Mouse (Mus musculus): ENCODE results near the gene Usp37. TPM values are rescaled to one million over a fixed set of nuclear protein-coding genes. Genes with fewer than 3 reads are reported as not detected.

The Usp37 gene
- polyA plus RNA-seq (2014; fragmentation: Nextera tagmentation; extraction: Ambion mirVana): 27.9 and 28.3 TPM in 2 replicates

GRCm38 (mm10) chr1:74544184-74544583 lies at the start of gene Usp37:
Gene Usp37 (minus strand): TSS chr1:74544284.
- H3K36me3 ChIP-seq (ENCODE audit: control insufficient read depth, insufficient read depth, low read length): no peaks in the 10 kb centered on the region
- 27% methylated on average over 4 of the region's 4 CpGs for WGBS
- H3K4me2 ChIP-seq (ENCODE audit: low read depth, low read length): peak within 1 kb of the TSS; percentile 39; the same call in 1 of the 2 replicates
- ATAC-seq (ENCODE audit: low read depth): no peak
- 0 out of 2 replicates have a peak within 1 kb of the TSS, but pooled peaks have one; percentile 16 for H3K9ac ChIP-seq (replicated peaks; ENCODE audit: low read depth, low read length)
- no peak within 1 kb of the TSS; the same call in 1 of the 2 replicates for H3K27ac ChIP-seq (ENCODE audit: low read depth, low read length)
- no peaks in the 10 kb centered on the region for H3K9me3 ChIP-seq (ENCODE audit: control insufficient read depth, low read length)
- H3K4me1 ChIP-seq (ENCODE audit: control insufficient read depth, insufficient read depth, low read length): peaks cover 12% of the 10 kb centered on the region; the same call in 1 of the 2 replicates
- no peaks in the 10 kb centered on the region for H3K27me3 ChIP-seq (ENCODE audit: control insufficient read depth, insufficient read depth, low read length)
- peak within 1 kb of the TSS; percentile 10; the same call in 1 of the 2 replicates for H3K4me3 ChIP-seq (ENCODE audit: low read depth, low read length)

- peak within 1 kb of the TSS; percentile 93 for H3K4me2 ChIP-seq (ENCODE audit: low read depth, low read length)
- H3K27ac ChIP-seq (ENCODE audit: low read depth, low read length): peak within 1 kb of the TSS; percentile 79
- no peaks in the 10 kb centered on the region for H3K9me3 ChIP-seq (ENCODE audit: control insufficient read depth, low read length)
- H3K36me3 ChIP-seq (ENCODE audit: control insufficient read depth, insufficient read depth, low read length): peaks cover 15% of the 10 kb centered on the region
- ATAC-seq (ENCODE audit: low read depth): peak; percentile 99
- peak within 1 kb of the TSS; percentile 61 for H3K9ac ChIP-seq (replicated peaks; ENCODE audit: low read depth, low read length)
- peaks cover 15% of the 10 kb centered on the region for H3K4me1 ChIP-seq (ENCODE audit: control insufficient read depth, insufficient read depth, low read length)
- under 1% methylated on average over 48 of the region's 48 CpGs for WGBS
- no peaks in the 10 kb centered on the region for H3K27me3 ChIP-seq (ENCODE audit: control insufficient read depth, insufficient read depth, low read length)
- peak within 1 kb of the TSS; percentile 72 for H3K4me3 ChIP-seq (ENCODE audit: low read depth, low read length)
Observed at GRCm38 (mm10) chr1:74587773-74588445, 43.8 kb upstream of the Usp37 start, which contains the start of the genes Zfp142 and Bcs1l. Gene Zfp142 (minus strand): TSS chr1:74588246. Gene Bcs1l (plus strand): TSS chr1:74588289.

- Histone ChIP-seq H3K27ac (ENCODE audit: low read depth, low read length) (peak overlapping the region; percentile 79), H3K4me1 (ENCODE audit: control insufficient read depth, insufficient read depth, low read length) (peaks cover 15% of the 10 kb centered on the region), H3K36me3 (ENCODE audit: control insufficient read depth, insufficient read depth, low read length) (peaks cover 15% of the 10 kb centered on the region), H3K27me3 (ENCODE audit: control insufficient read depth, insufficient read depth, low read length) (no peaks in the 10 kb centered on the region), H3K9me3 (ENCODE audit: control insufficient read depth, low read length) (no peaks in the 10 kb centered on the region), H3K4me2 (ENCODE audit: low read depth, low read length) (peak overlapping the region; percentile 93), H3K4me3 (ENCODE audit: low read depth, low read length) (peak overlapping the region; percentile 72), H3K9ac (replicated peaks; ENCODE audit: low read depth, low read length) (peak overlapping the region; percentile 51)
- no peak for ATAC-seq (ENCODE audit: low read depth)
- WGBS: under 1% methylated on average over 24 of the region's 24 CpGs
Observed at GRCm38 (mm10) chr1:74587233-74587772, 43.2 kb upstream of the Usp37 start.

GRCm38 (mm10) chr1:74584616-74585398 lies 40.7 kb upstream of the Usp37 start:
- 96% methylated on average over 3 of the region's 3 CpGs for WGBS

GRCm38 (mm10) chr1:74582621-74583020 lies 38.5 kb upstream of the Usp37 start:
- H3K9me3 ChIP-seq (ENCODE audit: control insufficient read depth, low read length): no peaks in the 10 kb centered on the region
- H3K36me3 ChIP-seq (ENCODE audit: control insufficient read depth, insufficient read depth, low read length): no peaks in the 10 kb centered on the region; the same call in 1 of the 2 replicates
- no peak overlapping the region for H3K27ac ChIP-seq (ENCODE audit: low read depth, low read length)
- 78% methylated on average over 3 of the region's 3 CpGs for WGBS
- peaks cover 7% of the 10 kb centered on the region for H3K4me1 ChIP-seq (ENCODE audit: control insufficient read depth, insufficient read depth, low read length)
- H3K4me2 ChIP-seq (ENCODE audit: low read depth, low read length): no peak overlapping the region
- H3K4me3 ChIP-seq (ENCODE audit: low read depth, low read length): no peak overlapping the region
- no peaks in the 10 kb centered on the region for H3K27me3 ChIP-seq (ENCODE audit: control insufficient read depth, insufficient read depth, low read length)
- no peak for ATAC-seq (ENCODE audit: low read depth)
- H3K9ac ChIP-seq (replicated peaks; ENCODE audit: low read depth, low read length): no peak overlapping the region

More at GRCm38 (mm10) chr1:74584616-74585398, 40.7 kb upstream of the Usp37 start:
- Histone ChIP-seq H3K4me3 (ENCODE audit: low read depth, low read length) (no peak overlapping the region), H3K4me2 (ENCODE audit: low read depth, low read length) (no peak overlapping the region), H3K9me3 (ENCODE audit: control insufficient read depth, low read length) (no peaks in the 10 kb centered on the region), H3K27ac (ENCODE audit: low read depth, low read length) (no peak overlapping the region), H3K27me3 (ENCODE audit: control insufficient read depth, insufficient read depth, low read length) (no peaks in the 10 kb centered on the region), H3K36me3 (ENCODE audit: control insufficient read depth, insufficient read depth, low read length) (no peaks in the 10 kb centered on the region; the same call in 1 of the 2 replicates), H3K4me1 (ENCODE audit: control insufficient read depth, insufficient read depth, low read length) (peaks cover 15% of the 10 kb centered on the region), H3K9ac (replicated peaks; ENCODE audit: low read depth, low read length) (no peak overlapping the region)
- no peak for ATAC-seq (ENCODE audit: low read depth)

- H3K4me1 ChIP-seq (ENCODE audit: control insufficient read depth, insufficient read depth, low read length): no peaks in the 10 kb centered on the region
- H3K36me3 ChIP-seq (ENCODE audit: control insufficient read depth, insufficient read depth, low read length): peaks cover 72% of the 10 kb centered on the region
- no peak overlapping the region for H3K27ac ChIP-seq (ENCODE audit: low read depth, low read length)
- no peak for ATAC-seq (ENCODE audit: low read depth)
- 95% methylated on average over 29 of the region's 29 CpGs for WGBS
- no peaks in the 10 kb centered on the region for H3K9me3 ChIP-seq (ENCODE audit: control insufficient read depth, low read length)
- no peak overlapping the region for H3K4me2 ChIP-seq (ENCODE audit: low read depth, low read length)
- H3K4me3 ChIP-seq (ENCODE audit: low read depth, low read length): no peak overlapping the region
- H3K27me3 ChIP-seq (ENCODE audit: control insufficient read depth, insufficient read depth, low read length): no peaks in the 10 kb centered on the region
- H3K9ac ChIP-seq (replicated peaks; ENCODE audit: low read depth, low read length): no peak overlapping the region
Observed at GRCm38 (mm10) chr1:74569739-74570719, 25.9 kb upstream of the Usp37 start.

- WGBS: 79% methylated on average over 6 of the region's 6 CpGs
Observed at GRCm38 (mm10) chr1:74565834-74566233, 21.8 kb upstream of the Usp37 start.

GRCm38 (mm10) chr1:74559061-74559460 lies 15.0 kb upstream of the Usp37 start:
- Histone ChIP-seq H3K9me3 (ENCODE audit: control insufficient read depth, low read length) (no peaks in the 10 kb centered on the region), H3K4me3 (ENCODE audit: low read depth, low read length) (no peak overlapping the region), H3K4me2 (ENCODE audit: low read depth, low read length) (no peak overlapping the region), H3K27ac (ENCODE audit: low read depth, low read length) (no peak overlapping the region), H3K4me1 (ENCODE audit: control insufficient read depth, insufficient read depth, low read length) (no peaks in the 10 kb centered on the region), H3K9ac (replicated peaks; ENCODE audit: low read depth, low read length) (no peak overlapping the region), H3K36me3 (ENCODE audit: control insufficient read depth, insufficient read depth, low read length) (peaks cover under 1% of the 10 kb centered on the region; the same call in 1 of the 2 replicates), H3K27me3 (ENCODE audit: control insufficient read depth, insufficient read depth, low read length) (no peaks in the 10 kb centered on the region)
- WGBS: 91% methylated on average over 5 of the region's 5 CpGs
- ATAC-seq (ENCODE audit: low read depth): no peak

More at GRCm38 (mm10) chr1:74565834-74566233, 21.8 kb upstream of the Usp37 start:
- ATAC-seq (ENCODE audit: low read depth): no peak
- no peak overlapping the region for H3K4me2 ChIP-seq (ENCODE audit: low read depth, low read length)
- no peaks in the 10 kb centered on the region for H3K4me1 ChIP-seq (ENCODE audit: control insufficient read depth, insufficient read depth, low read length)
- no peak overlapping the region for H3K4me3 ChIP-seq (ENCODE audit: low read depth, low read length)
- no peaks in the 10 kb centered on the region for H3K9me3 ChIP-seq (ENCODE audit: control insufficient read depth, low read length)
- H3K36me3 ChIP-seq (ENCODE audit: control insufficient read depth, insufficient read depth, low read length): peaks cover 49% of the 10 kb centered on the region
- no peak overlapping the region for H3K27ac ChIP-seq (ENCODE audit: low read depth, low read length)
- H3K27me3 ChIP-seq (ENCODE audit: control insufficient read depth, insufficient read depth, low read length): no peaks in the 10 kb centered on the region
- no peak overlapping the region for H3K9ac ChIP-seq (replicated peaks; ENCODE audit: low read depth, low read length)
